Mouse (Mus musculus): ENCODE results near the gene Nat8f1.

Gene Nat8f1

GRCm38 (mm10) chr6:85915539-85916513 is at the start of gene Nat8f1:
Nat8f1 (minus strand) TSS chr6:85915687.
- peak; percentile 91 to 95 for DNase-seq

GRCm38 (mm10) chr6:85961101-85962091 is 45.9 kb upstream of the Nat8f1 start, which contains the start of gene Dusp11:
Dusp11 (minus strand) TSS chr6:85961667.
- DNase-seq = peak; percentile 91 to 95

- no peak for DNase-seq
Observed at GRCm38 (mm10) chr6:85957581-85957980, 42.1 kb upstream of the Nat8f1 start.

- DNase-seq = no peak
Observed at GRCm38 (mm10) chr6:85948549-85948948, 33.1 kb upstream of the Nat8f1 start.

DNA sequence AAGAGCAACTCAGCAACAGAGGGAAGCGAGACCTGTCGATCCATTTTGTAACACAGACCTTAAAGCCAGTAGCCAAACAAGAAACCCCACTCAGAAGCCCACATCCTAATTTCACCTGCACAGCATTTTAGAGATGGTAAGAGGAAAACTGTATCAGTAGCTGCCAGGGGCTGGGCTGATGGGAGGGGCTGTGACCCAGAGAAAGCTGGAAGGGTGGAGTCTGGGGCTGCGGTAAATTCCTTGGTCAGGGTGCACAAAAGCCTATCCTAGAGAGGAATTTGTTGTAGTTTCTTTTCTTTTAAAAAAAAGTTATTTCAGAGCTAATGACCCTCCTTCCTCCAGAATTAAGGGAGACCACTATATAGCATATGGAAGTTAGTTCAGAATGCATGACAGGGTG is 27.0 kb upstream of the Nat8f1 start:
- DNase-seq = no peak

GRCm38 (mm10) chr6:85938701-85939100 is 23.2 kb upstream of the Nat8f1 start:
- no peak for DNase-seq

GRCm38 (mm10) chr6:85936508-85937465 is 21.3 kb upstream of the Nat8f1 start:
- DNase-seq = peak; percentile 85 to 95

DNA sequence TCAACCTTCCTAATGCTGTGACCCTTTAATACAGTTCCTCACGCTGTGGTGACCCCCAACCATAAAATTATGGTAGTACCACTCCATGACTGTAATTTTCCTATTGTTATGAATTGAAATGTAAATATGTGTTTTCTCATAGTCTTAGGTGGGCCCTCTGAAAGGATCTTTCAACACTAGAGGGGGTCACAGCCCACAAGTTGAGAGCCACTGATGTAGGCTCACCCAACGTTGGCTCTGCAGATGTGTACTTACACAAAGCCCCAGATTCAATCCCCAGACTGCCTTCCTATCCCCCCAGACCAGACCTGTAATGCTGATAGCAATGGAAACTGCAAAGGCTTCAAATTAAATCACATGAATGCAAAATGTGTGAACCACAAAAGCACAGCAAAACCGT is 20.2 kb upstream of the Nat8f1 start:
- DNase-seq = no peak

DNA sequence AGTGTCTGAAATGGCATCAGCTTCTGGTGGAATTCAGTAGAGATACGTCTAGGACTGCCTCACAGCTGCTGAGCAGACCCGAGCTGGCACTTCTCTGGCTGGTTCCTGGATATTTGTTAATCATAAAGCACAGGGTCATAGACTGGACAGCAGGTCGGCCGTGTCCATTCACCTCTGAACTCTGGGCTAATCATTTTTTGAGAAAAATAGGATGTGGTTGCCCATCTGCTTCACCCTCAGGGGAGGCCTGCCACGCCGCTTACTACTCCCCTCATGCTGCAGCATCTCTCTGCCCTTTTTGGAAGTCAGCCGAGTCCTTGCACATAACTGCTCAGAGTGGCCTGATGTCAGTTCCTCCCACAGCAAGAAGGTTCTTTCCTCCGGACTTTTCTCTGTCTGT is 18.6 kb upstream of the Nat8f1 start:
- DNase-seq = peak; percentile 85 to 92

DNA sequence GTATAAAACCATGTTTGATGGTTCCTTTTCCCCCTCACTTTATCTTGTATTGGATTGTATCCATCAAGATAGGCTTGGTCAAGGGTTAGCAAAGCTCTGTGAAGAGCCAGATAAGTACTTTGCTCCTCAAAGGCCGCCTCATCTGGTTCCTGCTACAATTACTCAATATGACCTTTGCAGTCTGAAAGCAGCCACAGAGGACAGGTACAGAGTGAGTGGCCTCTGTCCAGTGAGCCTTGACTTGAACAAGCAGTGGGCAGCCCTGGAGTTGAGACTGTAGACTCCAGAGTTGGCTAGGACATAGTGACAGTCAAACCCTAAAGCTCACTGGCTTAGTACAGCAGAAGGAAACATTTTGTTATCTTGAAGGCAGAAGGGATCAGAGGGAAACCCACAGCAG is 13.8 kb upstream of the Nat8f1 start:
- DNase-seq = peak; percentile 61 to 87

DNA sequence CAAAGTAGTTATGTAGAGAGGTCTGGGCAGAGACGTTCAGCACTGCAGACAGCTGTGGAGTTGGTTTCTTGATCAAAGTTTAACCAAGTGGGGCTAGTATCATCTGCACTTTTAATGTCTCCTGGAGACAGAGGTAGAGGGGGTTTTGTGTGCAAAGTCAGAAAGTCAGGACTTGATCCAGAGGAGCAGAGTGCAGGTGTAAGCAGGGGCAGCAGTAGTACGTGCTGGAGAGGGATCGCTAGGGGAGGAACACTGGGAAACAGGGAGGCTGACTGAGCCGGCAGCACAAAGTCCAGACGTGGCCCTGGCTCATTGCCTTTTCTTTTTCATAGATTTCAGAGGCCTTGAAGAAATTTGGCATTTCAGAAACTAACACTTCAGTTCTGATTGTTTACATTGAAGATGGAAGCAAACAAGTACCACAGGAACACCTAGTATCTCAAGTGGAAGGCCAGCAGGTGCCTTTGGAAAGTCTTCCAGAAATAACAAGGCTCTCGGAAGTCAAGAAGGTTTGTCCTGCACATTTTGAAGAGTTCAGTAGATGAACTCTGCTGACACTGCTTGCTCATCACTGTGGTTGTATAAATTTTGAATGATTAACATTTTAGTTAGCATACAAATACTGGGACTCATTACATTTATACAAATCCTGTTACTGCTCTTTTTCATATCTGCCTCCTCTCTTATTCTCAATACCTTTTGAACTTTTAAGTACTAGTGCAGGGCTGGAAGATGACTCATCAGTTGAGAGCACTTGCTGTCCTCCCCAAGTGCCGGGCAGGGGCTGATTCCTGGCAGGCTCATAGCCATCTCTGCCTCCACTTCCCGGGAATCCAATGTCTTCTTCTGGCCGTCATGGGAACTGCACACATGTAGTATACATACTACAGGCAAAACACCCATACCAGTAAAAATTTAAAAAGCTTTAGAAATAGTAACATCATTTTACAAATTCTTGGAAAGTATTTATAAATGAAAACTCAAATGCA is 12.3 kb upstream of the Nat8f1 start:
- DNase-seq = peak; percentile 73 to 89

DNA sequence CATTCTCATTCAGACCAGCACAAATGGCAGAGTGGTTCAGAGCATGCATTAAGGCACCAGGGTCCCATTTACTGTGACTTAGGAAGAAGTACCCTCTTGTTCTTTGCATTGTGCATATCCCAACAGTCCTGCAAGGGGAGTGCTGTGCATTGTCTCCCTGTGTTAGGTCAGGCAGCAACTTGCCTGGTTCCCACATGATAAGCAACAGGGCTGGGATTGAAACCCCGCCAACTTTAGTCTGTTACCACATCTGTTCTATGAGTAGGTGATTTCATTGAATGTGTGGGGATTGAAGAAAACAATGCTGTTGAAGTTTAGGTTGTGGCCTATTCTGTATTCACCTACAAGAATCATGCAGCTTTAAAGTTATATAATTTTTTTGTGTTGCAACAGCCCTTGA is 11.2 kb upstream of the Nat8f1 start:
- DNase-seq = no peak

DNA sequence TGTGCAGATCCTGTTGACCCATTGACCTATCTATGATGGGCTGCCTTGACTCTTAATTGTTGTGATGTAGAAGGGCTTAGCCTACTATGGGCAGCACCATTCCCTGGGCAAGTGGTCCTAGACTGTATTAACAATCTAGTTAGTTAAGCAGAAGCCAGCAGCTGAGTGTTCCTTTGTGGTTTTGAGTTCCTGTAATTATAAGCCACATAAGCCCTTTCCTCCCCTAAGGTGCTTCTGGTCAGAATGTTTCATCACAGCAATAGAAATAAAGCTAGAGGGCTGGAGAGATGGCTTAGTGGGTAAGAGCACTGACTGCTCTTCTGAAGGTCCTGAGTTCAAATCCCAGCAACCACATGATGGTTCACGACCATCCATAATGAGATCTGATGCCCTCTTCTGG is 8.2 kb upstream of the Nat8f1 start:
- DNase-seq = no peak

DNA sequence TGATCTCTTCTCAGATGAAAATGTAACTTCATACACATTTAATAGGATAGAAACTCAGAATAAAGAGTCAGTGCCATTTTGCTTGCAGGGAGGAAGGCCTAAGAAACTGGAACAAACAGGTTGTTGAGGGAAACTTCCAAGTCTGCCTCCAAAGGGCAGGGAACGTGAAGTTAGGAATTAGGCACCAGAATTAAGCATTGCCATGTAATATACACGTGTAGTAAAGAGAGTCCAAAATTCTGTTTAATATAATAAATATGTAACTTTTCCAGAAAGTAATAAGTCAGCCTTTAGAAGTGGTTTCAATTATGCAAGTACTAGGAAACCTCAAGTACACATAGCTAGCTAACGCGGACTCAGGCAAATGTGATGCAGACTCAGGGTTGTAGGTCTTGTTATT is 3.9 kb upstream of the Nat8f1 start:
- DNase-seq = peak in 1 of 2 experiments; percentile 61

- peak in 1 of 2 experiments; percentile 9 for DNase-seq
Observed at GRCm38 (mm10) chr6:85918341-85918740, 2.9 kb upstream of the Nat8f1 start.

- peak in 1 of 2 experiments; percentile 29 for DNase-seq
Observed at GRCm38 (mm10) chr6:85916596-85916995, 1.1 kb upstream of the Nat8f1 start.

DNA sequence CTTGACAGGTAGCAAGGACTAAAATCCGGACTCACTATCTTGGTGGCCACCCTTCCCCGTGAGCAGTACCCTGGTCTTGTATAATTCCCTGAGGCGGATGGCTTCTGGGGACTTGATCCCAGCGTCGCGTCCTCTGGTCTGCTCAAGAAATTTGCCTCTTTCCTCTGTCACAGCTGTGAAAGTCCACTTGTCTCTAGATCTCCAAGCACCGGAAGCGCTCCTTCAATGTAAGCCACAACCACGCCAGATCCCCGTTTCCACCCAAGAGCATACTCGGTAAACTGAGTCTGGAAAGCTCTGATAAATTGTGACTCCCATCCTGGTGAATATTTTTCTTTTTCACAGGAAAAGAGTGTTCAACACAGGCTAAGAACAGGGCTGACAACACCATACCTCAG is 347 bp downstream of the Nat8f1 start:
- DNase-seq = peak in 1 of 2 experiments; percentile 53

DNA sequence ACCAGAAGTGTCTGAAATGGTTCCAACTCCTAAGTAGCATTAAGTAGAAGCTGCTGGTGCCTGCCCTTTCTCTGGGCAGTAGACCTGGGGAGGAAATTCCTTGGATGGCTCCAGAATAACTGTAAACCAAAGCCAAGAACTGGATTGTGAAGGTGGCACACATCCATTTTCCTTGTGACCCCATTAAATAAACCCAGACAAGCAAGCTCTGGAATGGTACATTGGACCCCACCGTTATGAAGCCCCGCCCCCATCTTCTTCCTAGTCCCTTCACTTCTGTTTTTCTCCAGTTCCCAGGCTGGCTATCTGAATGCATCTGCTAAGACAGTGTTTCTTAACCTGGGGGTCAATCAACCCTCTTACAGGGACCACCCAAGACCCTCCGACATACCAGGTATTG is 3.9 kb downstream of the Nat8f1 start, which contains the start of gene Tprkb:
TSS of gene Tprkb (plus strand) at position 279 of the 400 bp plus-strand sequence.
- peak; percentile 65 to 67 for DNase-seq

DNA sequence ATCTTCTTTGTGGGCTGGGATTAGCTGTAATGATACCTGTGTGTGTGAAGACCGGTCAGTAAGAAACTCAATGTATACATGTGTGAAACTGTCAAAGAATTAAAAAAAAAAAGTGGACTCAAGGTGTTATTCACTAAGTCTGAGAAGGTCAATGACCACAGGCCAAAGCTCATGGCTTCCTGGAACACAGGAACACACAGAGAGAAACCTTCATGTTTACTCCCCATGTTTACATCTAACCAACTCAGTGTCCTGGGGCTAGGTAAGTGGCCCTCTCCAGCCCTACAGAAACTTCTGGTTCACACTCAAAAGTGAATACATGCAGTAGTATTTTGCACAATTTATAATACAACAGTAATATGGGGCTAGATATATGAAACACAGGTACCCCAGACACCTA is 5.8 kb downstream of the Nat8f1 start:
- no peak for DNase-seq

DNA sequence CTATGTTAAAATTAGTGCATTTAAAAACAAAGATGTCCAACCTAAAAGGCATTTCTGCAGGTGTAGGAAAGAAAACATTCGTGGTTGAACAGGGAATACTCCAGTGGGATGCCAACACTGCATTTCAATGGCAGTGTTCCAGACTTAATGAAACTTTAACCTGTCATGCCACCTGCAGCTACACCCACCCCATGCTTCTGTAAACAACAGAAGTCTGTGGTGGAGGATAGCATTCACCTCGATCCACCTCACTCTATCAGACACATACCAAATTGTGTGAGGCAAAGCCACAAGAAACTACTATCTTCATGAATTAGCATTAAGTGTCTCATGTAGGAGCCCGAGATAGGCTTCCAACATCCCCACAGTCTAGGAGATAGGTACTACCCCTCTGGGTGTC is 7.1 kb downstream of the Nat8f1 start:
- DNase-seq = peak; percentile 57 to 61
